Mouse (Mus musculus): ENCODE data around the gene Zmiz1.

Gene Zmiz1

GRCm38 (mm10) chr14:25459016-25459393 is at the start of gene Zmiz1:
Gene Zmiz1, plus strand, starts transcription at chr14:25459185.
- DNase-seq (ENCODE audit: low spot score in 2 of 2) = peak; percentile 86 to 91

- DNase-seq (ENCODE audit: low spot score in 2 of 2) = no peak
These were observed 47.0 kb upstream of the Zmiz1 start for GRCm38 (mm10) chr14:25411848-25412527.

GRCm38 (mm10) chr14:25412811-25413210 is 46.2 kb upstream of the Zmiz1 start:
- no peak for DNase-seq (ENCODE audit: low spot score in 2 of 2)

GRCm38 (mm10) chr14:25413510-25413909 is 45.5 kb upstream of the Zmiz1 start:
- no peak for DNase-seq (ENCODE audit: low spot score in 2 of 2)

- no peak for DNase-seq (ENCODE audit: low spot score in 2 of 2)
These were observed 44.9 kb upstream of the Zmiz1 start for GRCm38 (mm10) chr14:25414115-25414514.

GRCm38 (mm10) chr14:25420001-25420690 is 38.8 kb upstream of the Zmiz1 start:
- no peak for DNase-seq (ENCODE audit: low spot score in 2 of 2)

- DNase-seq (ENCODE audit: low spot score in 2 of 2) = no peak
These were observed 38.0 kb upstream of the Zmiz1 start for GRCm38 (mm10) chr14:25420987-25421386.

GRCm38 (mm10) chr14:25421596-25422001 is 37.4 kb upstream of the Zmiz1 start:
- peak; percentile 56 to 58 for DNase-seq (ENCODE audit: low spot score in 2 of 2)

- no peak for DNase-seq (ENCODE audit: low spot score in 2 of 2)
These were observed 36.0 kb upstream of the Zmiz1 start for GRCm38 (mm10) chr14:25422946-25423345.

GRCm38 (mm10) chr14:25423721-25424443 is 35.1 kb upstream of the Zmiz1 start:
- no peak for DNase-seq (ENCODE audit: low spot score in 2 of 2)

- no peak for DNase-seq (ENCODE audit: low spot score in 2 of 2)
These were observed 20.7 kb upstream of the Zmiz1 start for GRCm38 (mm10) chr14:25438255-25438654.

- no peak for DNase-seq (ENCODE audit: low spot score in 2 of 2)
These were observed 18.9 kb upstream of the Zmiz1 start for GRCm38 (mm10) chr14:25440116-25440515.

- DNase-seq (ENCODE audit: low spot score in 2 of 2) = no peak
These were observed 18.2 kb upstream of the Zmiz1 start for GRCm38 (mm10) chr14:25440777-25441176.

- no peak for DNase-seq (ENCODE audit: low spot score in 2 of 2)
These were observed 17.5 kb upstream of the Zmiz1 start for GRCm38 (mm10) chr14:25441469-25441868.

- no peak for DNase-seq (ENCODE audit: low spot score in 2 of 2)
These were observed 16.3 kb upstream of the Zmiz1 start for GRCm38 (mm10) chr14:25442676-25443075.

- no peak for DNase-seq (ENCODE audit: low spot score in 2 of 2)
These were observed 11.7 kb upstream of the Zmiz1 start for GRCm38 (mm10) chr14:25447136-25447775.

- DNase-seq (ENCODE audit: low spot score in 2 of 2) = no peak
These were observed 10.5 kb upstream of the Zmiz1 start for GRCm38 (mm10) chr14:25448471-25448870.

- DNase-seq (ENCODE audit: low spot score in 2 of 2) = no peak
These were observed 7.8 kb upstream of the Zmiz1 start for GRCm38 (mm10) chr14:25451099-25451667.

GRCm38 (mm10) chr14:25451699-25452632 is 7.0 kb upstream of the Zmiz1 start:
- no peak for DNase-seq (ENCODE audit: low spot score in 2 of 2)

- no peak for DNase-seq (ENCODE audit: low spot score in 2 of 2)
These were observed 6.4 kb upstream of the Zmiz1 start for GRCm38 (mm10) chr14:25452633-25453025.

Data from frontal cortex, postnatal 36 days (tissue).